Mouse (Mus musculus) stomach, postnatal 0 days (tissue): ENCODE data around the gene Rbm28.

Experiments
- CTCF ChIP-seq: IDR thresholded peaks from 2 replicates; pipeline ENCODE4 v1.5.1; 2016; ENCODE audit warnings: antibody characterized with exemption, low read depth, mild to moderate bottlenecking, moderate library complexity
- EP300 ChIP-seq: optimal IDR thresholded peaks from 2 replicates; pipeline ENCODE3; 2016; ENCODE audit warnings: antibody characterized with exemption

GRCm38 (mm10) chr6:29208178-29208577 lies 43.4 kb upstream of the Rbm28 start:
- TF ChIP-seq CTCF (no peak), EP300 (no peak)
